8 mouse cellular contexts compared by ENCODE assay signal in genomic region chr14:75454716-75455115, GRCm38 (mm10). TPM values are rescaled to one million over a fixed set of nuclear protein-coding genes. Genes with fewer than 3 reads are reported as not detected.
A peak's percentile ranks its signal among the peaks of the same experiment; 100 is the strongest.
DNase-seq lines count a peak whose midpoint lies in the region; ATAC-seq and TF ChIP-seq lines count a peak whose summit lies in the region.

No protein-coding gene starts in this region.

- H3K27ac ChIP-seq in stomach, postnatal 0 days (replicated peaks) = no peak overlapping the region

- no peak for ATAC-seq in stomach, postnatal 0 days (ENCODE audit: low FRiP score, low TSS enrichment)

- no peak overlapping the region for H3K4me3 ChIP-seq in stomach, postnatal 0 days (ENCODE audit: low read depth, low read length)

- H3K4me1 ChIP-seq in stomach, postnatal 0 days (replicated peaks; ENCODE audit: control insufficient read depth, insufficient read depth) = no peaks in the 10 kb centered on the region

- no peaks in the 10 kb centered on the region for H3K9me3 ChIP-seq in stomach, postnatal 0 days (ENCODE audit: control insufficient read depth, low read length)

- H3K36me3 ChIP-seq in stomach, postnatal 0 days (ENCODE audit: control insufficient read depth, insufficient read depth, low read length) = no peaks in the 10 kb centered on the region

- H3K9ac ChIP-seq in stomach, postnatal 0 days (ENCODE audit: low read length) = no peak overlapping the region

- H3K27me3 ChIP-seq in stomach, postnatal 0 days (ENCODE audit: control insufficient read depth, insufficient read depth, low read length) = no peaks in the 10 kb centered on the region

- DNase-seq in adrenal gland, adult 2 months = peak; percentile 29
- no peak for DNase-seq in adrenal gland, adult 8-10 months
- peak; percentile 44 for DNase-seq in ovary, postnatal 36 days (ENCODE audit: low spot score)
- no peak for DNase-seq in ovary, postnatal 10 days (ENCODE audit: low spot score)
- DNase-seq in kidney, postnatal 4 days = peak; percentile 67 to 72
- peak; percentile 59 for DNase-seq in stomach, postnatal 0 days (ENCODE audit: low spot score)
- DNase-seq in T-cell, adult 2 months (ENCODE audit: low spot score) = no peak
- DNase-seq in lung, postnatal 14 days = no peak

- no peak for TF ChIP-seq CTCF in stomach, postnatal 0 days (IDR thresholded peaks at IDR 0.05; ENCODE audit: low read depth)

- 12% methylated on average over 4 of the region's 4 CpGs for WGBS in stomach, postnatal 0 days

- H3K4me2 ChIP-seq in stomach, postnatal 0 days (replicated peaks; ENCODE audit: low read depth) = no peak overlapping the region

- no peak for TF ChIP-seq EP300 in stomach, postnatal 0 days (optimal IDR thresholded peaks at IDR 0.05)

RNA-seq across cellular contexts. Expression of gene Siah3, which starts 1.1 kb away (rescaled TPM):
- under 1 TPM; 0.09 to 0.21 TPM for total RNA-seq in adrenal gland, adult 2 months (2021)
- polyA plus RNA-seq in adrenal gland, adult 2 months (2012; rRNA removed) = 0.12 and 0.13 TPM in 2 replicates
- under 1 TPM; 0.07 to 0.25 (median 0.17) TPM for total RNA-seq in adrenal gland, adult 8-10 months (2022)
- 0.07 TPM in 1 of 2 replicates, not detected in the other for polyA plus RNA-seq in stomach, postnatal 0 days (2015; fragmentation: Nextera tagmentation; extraction: Ambion mirVana)

Comparison
In these comparisons a context has a peak if more than half of its experiments do, and no peak if none do; other contexts are left out.
1. DNase-seq: peak in adrenal gland, adult 2 months (single experiment), ovary, postnatal 36 days (single experiment), kidney, postnatal 4 days (2 of 2) and stomach, postnatal 0 days (single experiment); none in adrenal gland, adult 8-10 months (single experiment), ovary, postnatal 10 days (single experiment), T-cell, adult 2 months (single experiment) and lung, postnatal 14 days (single experiment).